Mouse (Mus musculus) liver, embryonic 14.5 days (tissue): ENCODE results near the gene Mettl5. TPM values are rescaled to one million over a fixed set of nuclear protein-coding genes. Genes with fewer than 3 reads are reported as not detected.

Experiments
- ATAC-seq: fragments of 200-750 bp; cut with Nextera tagmentation; 2 replicates; pipeline ENCODE4 v1.8.0; 2017; ENCODE audit warnings: moderate number of reproducible peaks, mild to moderate bottlenecking, moderate library complexity; ENCODE audit not compliant: insufficient read depth
- DNase-seq, 3 experiments: peaks; one replicate each; pipeline ENCODE4 v3.0.0-alpha.2; 2012 to 2013; ENCODE audit warnings: low read depth in 3 of 3, low spot score in 3 of 3
- H3K27ac ChIP-seq: fragments of 300-500 bp; sonication (generic); 2 replicates; pipeline ENCODE4 v1.5.1; 2014; ENCODE audit warnings: moderate library complexity, mild to moderate bottlenecking, control low read depth, inconsistent platforms
- H3K27me3 ChIP-seq: fragments of 300-500 bp; sonication (generic); 2 replicates; pipeline ENCODE4 v1.6.1; 2014; ENCODE audit warnings: mild to moderate bottlenecking, low read length, moderate library complexity; ENCODE audit not compliant: control insufficient read depth, insufficient read depth
- H3K36me3 ChIP-seq: fragments of 300-500 bp; sonication (generic); replicated peaks from 2 replicates; pipeline ENCODE4 v1.6.1; 2014; ENCODE audit warnings: low read depth; ENCODE audit not compliant: control insufficient read depth, insufficient read depth
- H3K4me1 ChIP-seq, 2 experiments: fragments of 200-500 bp in 1 of 2; fragments of 300-500 bp in 1 of 2; sonication (generic) in 1 of 2; replicated peaks; 2 replicates each; pipeline ENCODE4 v1.6.1; 2012 to 2014; ENCODE audit warnings: antibody characterized with exemption in 1 of 2, inconsistent platforms in 1 of 2, low read length in 1 of 2; ENCODE audit not compliant: control insufficient read depth in 2 of 2, insufficient read depth in 2 of 2
- H3K4me2 ChIP-seq: fragments of 300-500 bp; sonication (generic); 2 replicates; pipeline ENCODE4 v1.6.1; 2014; ENCODE audit warnings: low read depth, mild to moderate bottlenecking, control low read depth, moderate library complexity
- H3K4me3 ChIP-seq, 2 experiments: fragments of 200-500 bp in 1 of 2; fragments of 300-500 bp in 1 of 2; sonication (generic) in 1 of 2; 2 replicates each; pipeline ENCODE4 v1.5.1; 2012 to 2014; ENCODE audit warnings: low read depth in 2 of 2, low read length in 2 of 2, mild to moderate bottlenecking in 2 of 2, control low read depth in 1 of 2, inconsistent platforms in 1 of 2, moderate library complexity in 1 of 2; ENCODE audit not compliant: insufficient read depth in 1 of 2
- H3K9ac ChIP-seq: fragments of 300-500 bp; sonication (generic); replicated peaks from 2 replicates; pipeline ENCODE4 v1.6.1; 2014; ENCODE audit warnings: mild to moderate bottlenecking, control low read depth, moderate library complexity
- H3K9me3 ChIP-seq: fragments of 300-500 bp; sonication (generic); 2 replicates; pipeline ENCODE4 v1.6.1; 2016; ENCODE audit warnings: low read length, mixed read lengths; ENCODE audit not compliant: control insufficient read depth
- CTCF ChIP-seq: IDR thresholded peaks from 2 replicates; pipeline ENCODE4 v1.5.1; 2016; ENCODE audit warnings: antibody characterized with exemption, low read depth, control low read depth
- EP300 ChIP-seq: IDR thresholded peaks from 2 replicates; pipeline ENCODE4 v1.6.1; 2016; ENCODE audit warnings: antibody characterized with exemption, low read depth
- WGBS: fragments of 180-500 bp; shearing (Covaris S2); extraction: QIAGEN DNeasy Blood & Tissue Kit; methylation state at CpG from one replicate; pipeline ENCODE4 v1.1.7; 2014; ENCODE audit not compliant: insufficient replicate concordance; 5-methylcytosine and 5-hydroxymethylcytosine counted together
- polyA plus RNA-seq, 2 experiments: library from polyadenylated mRNA; depleted of rRNA in 1 of 2; stranded (reverse) in 1 of 2; unstranded in 1 of 2; fragments of >200 nt; fragmentation: Nextera tagmentation in 1 of 2; extraction: Ambion mirVana in 1 of 2; gene quantifications; 2 replicates each; pipeline versions ENCODE4 v1.2.1 to v1.2.3; 2012 to 2014

Gene Mettl5
- polyA plus RNA-seq, 2 experiments = 9.4 to 35.4 TPM

- H3K4me3 ChIP-seq = no peak overlapping the region
- H3K4me2 ChIP-seq = 0 out of 2 replicates have a peak overlapping the region, but pooled peaks have one; percentile 8
- peak overlapping the region; percentile 46 for H3K27ac ChIP-seq
- no peaks in the 10 kb centered on the region for H3K36me3 ChIP-seq
- ATAC-seq = no peak
- peaks cover 14 to 21% of the 10 kb centered on the region in 2 experiments for H3K4me1 ChIP-seq
- H3K27me3 ChIP-seq = no peaks in the 10 kb centered on the region
- no peaks in the 10 kb centered on the region for H3K9me3 ChIP-seq
- TF ChIP-seq CTCF (peak; percentile 74), EP300 (no peak)
- WGBS = 62% methylated on average over 14 of the region's 14 CpGs
- H3K9ac ChIP-seq = no peak overlapping the region
- DNase-seq = peak in 1 of 3 experiments; percentile 26
Measured at GRCm38 (mm10) chr2:69895502-69896223, 10.2 kb upstream of the Mettl5 start.

- Histone ChIP-seq H3K4me3 (no peak overlapping the region), H3K9me3 (no peaks in the 10 kb centered on the region), H3K27me3 (no peaks in the 10 kb centered on the region), H3K4me1 (peaks cover 14 to 21% of the 10 kb centered on the region in 2 experiments), H3K36me3 (no peaks in the 10 kb centered on the region), H3K27ac (no peak overlapping the region), H3K4me2 (no peak overlapping the region), H3K9ac (no peak overlapping the region)
- no peak for ATAC-seq
- TF ChIP-seq CTCF (no peak), EP300 (no peak)
- 80% methylated on average over 5 of the region's 5 CpGs for WGBS
- no peak for DNase-seq
Measured at GRCm38 (mm10) chr2:69893891-69894290, 8.5 kb upstream of the Mettl5 start.

DNA sequence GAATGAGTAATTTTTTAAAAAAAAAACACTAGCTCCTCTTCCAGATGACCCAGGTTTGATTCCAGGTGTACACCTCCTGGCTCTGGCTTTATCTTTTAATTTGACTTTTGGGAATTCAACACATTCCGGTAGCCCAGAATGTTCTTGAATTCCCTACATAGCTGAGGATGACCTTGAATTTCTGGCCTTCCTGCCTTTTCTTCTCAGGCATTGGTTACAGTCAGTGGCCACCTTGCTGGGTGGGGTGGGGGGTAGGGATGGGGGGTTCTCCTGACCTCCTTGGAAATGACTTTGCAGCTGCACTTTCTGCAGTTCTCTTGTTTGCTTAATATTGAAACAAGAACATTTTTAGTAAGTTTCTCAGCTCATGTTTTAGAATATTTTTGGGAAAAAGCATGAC, 7.7 kb upstream of the Mettl5 start:
- Histone ChIP-seq H3K4me2 (no peak overlapping the region), H3K4me3 (no peak overlapping the region), H3K4me1 (peaks cover 8 to 16% of the 10 kb centered on the region in 2 experiments), H3K9me3 (no peaks in the 10 kb centered on the region), H3K9ac (no peak overlapping the region), H3K27ac (no peak overlapping the region), H3K27me3 (no peaks in the 10 kb centered on the region), H3K36me3 (no peaks in the 10 kb centered on the region)
- 93% methylated on average over 1 of the region's 1 CpGs for WGBS
- DNase-seq (no peak), ATAC-seq (no peak)
- TF ChIP-seq CTCF (no peak), EP300 (no peak)

DNA sequence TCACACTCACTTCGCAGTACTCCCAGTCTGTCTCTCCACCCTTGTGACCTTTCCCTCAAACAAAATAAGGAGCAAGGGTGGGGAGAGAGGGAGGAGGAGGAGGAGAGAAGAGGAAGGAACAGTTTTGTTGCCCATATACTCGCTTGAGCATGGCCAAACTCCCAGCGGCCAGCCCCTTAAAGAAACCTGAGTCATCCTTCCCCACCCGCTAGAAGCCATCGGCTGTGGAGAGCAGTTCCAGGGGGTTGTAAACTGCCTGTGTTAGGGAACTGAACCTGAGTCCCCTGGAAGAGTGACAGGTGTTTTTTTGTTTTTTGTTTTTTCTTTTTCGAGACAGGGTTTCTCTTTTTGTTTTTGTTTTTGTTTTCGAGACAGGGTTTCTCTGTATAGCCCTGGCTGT, 5.4 kb upstream of the Mettl5 start:
- Histone ChIP-seq H3K4me1 (peaks cover 6 to 12% of the 10 kb centered on the region in 2 experiments), H3K36me3 (no peaks in the 10 kb centered on the region), H3K4me2 (no peak overlapping the region), H3K27me3 (no peaks in the 10 kb centered on the region), H3K4me3 (no peak overlapping the region), H3K9ac (no peak overlapping the region), H3K9me3 (no peaks in the 10 kb centered on the region), H3K27ac (no peak overlapping the region)
- TF ChIP-seq CTCF = no peak
- TF ChIP-seq EP300 = no peak
- DNase-seq (no peak), ATAC-seq (no peak)
- 34% methylated on average over 7 of the region's 7 CpGs for WGBS

- no peak overlapping the region for H3K27ac ChIP-seq
- TF ChIP-seq EP300 (no peak), CTCF (no peak)
- no peak for ATAC-seq
- H3K36me3 ChIP-seq = no peaks in the 10 kb centered on the region
- no peak overlapping the region for H3K4me3 ChIP-seq
- WGBS = 56% methylated on average over 2 of the region's 2 CpGs
- peaks cover 9 to 16% of the 10 kb centered on the region in 2 experiments for H3K4me1 ChIP-seq
- no peak overlapping the region for H3K9ac ChIP-seq
- no peaks in the 10 kb centered on the region for H3K27me3 ChIP-seq
- H3K9me3 ChIP-seq = no peaks in the 10 kb centered on the region
- DNase-seq = no peak
- H3K4me2 ChIP-seq = no peak overlapping the region
Measured at GRCm38 (mm10) chr2:69888957-69889356, 3.5 kb upstream of the Mettl5 start.
